Mouse (Mus musculus): ENCODE results near the gene Arhgdig. TPM values are rescaled to one million over a fixed set of nuclear protein-coding genes. Genes with fewer than 3 reads are reported as not detected.
"Not testable (repeated sequence)": the region's sequence is repeated elsewhere in the genome, so short reads cannot be mapped to it uniquely, and the experiment has no call there.

Gene Arhgdig
- polyA plus RNA-seq, 1 experiment from 2014 or later, result 53.4 TPM

DNA sequence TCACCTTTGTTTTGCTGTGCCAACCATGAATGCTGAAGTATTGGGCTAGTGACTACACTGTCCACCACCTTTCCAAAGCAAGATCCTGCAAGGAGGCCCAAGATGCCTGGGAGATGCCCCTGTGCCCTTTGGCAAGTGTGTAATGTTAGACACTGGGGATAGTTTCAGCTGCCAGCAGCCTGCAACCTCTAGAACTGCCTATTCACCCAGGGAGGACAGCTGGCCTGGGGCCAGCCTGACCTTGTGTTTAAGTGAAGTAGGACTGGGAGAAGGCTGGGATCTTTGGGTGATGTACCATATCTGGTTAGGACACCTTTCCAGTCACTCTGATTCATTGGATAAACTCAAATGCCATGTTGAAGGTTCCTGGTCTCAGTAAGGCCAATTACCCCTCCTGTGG, 5.6 kb downstream of the Arhgdig start:
- Histone ChIP-seq H3K4me3 (replicated peaks) (no peak overlapping the region), H3K9ac (no peak overlapping the region), H3K36me3 (no peaks in the 10 kb centered on the region), H3K27me3 (replicated peaks) (peaks cover 45% of the 10 kb centered on the region), H3K9me3 (no peaks in the 10 kb centered on the region), H3K4me1 (replicated peaks) (peaks cover 21% of the 10 kb centered on the region), H3K4me2 (replicated peaks) (peak overlapping the region; percentile 99), H3K27ac (no peak overlapping the region)
- no peak for ATAC-seq

DNA sequence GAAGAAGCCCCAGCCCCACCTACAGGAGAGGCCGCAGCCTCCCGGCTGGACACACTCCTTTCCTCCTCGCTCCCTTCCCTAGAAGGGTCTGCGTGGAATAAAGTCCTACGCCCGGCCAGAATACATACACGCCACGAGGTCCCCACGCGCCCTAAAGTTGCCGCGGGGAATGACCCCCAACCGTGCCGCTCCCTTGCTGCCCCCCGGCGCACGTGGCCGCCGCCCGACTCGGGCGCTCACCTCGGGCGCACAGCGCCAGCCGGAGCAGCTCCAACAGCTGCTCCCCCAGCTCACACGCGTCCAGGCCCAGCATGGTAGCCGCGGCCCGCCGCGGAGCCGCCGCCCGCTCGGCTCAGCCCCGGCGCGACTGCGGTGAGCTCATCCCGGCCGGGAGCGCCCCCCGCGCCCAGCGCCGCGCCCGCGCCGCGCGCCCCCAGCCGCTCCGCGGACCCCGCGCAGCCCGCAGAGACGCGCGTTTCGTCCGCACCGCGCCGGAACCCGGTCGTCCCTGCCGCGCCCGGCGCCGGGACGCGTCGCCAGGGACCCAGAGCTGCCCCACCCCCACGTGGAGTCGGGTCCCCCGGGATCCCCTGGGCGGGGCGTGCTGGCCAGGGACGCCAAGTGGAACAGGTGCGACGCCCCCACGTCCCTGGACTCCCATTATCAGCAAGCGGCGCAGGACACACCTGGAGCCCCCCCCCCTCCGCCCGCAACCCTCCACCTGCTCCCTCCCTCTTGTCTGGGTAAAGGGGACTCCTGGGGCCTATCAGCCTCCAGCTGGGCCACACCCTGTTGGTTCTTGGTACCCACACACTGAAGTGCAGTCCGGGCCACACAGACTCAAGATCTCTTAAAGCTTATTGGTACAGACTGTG, 6.5 kb downstream of the Arhgdig start:
- WGBS, result under 1% methylated on average over 89 of the region's 92 CpGs
- peak; percentile 69 for ATAC-seq
- H3K4me3 ChIP-seq (replicated peaks), result peak overlapping the region; percentile 57
- no peak overlapping the region for H3K27ac ChIP-seq
- peak overlapping the region; percentile 52 for H3K9ac ChIP-seq
- peaks cover 45% of the 10 kb centered on the region for H3K27me3 ChIP-seq (replicated peaks)
- H3K4me1 ChIP-seq (replicated peaks), result peaks cover 21% of the 10 kb centered on the region
- peak overlapping the region; percentile 99 for H3K4me2 ChIP-seq (replicated peaks)
- H3K9me3 ChIP-seq, result no peaks in the 10 kb centered on the region
- H3K36me3 ChIP-seq, result 0 out of 2 replicates have a peak, but pooled peaks cover 7% of the 10 kb centered on the region

DNA sequence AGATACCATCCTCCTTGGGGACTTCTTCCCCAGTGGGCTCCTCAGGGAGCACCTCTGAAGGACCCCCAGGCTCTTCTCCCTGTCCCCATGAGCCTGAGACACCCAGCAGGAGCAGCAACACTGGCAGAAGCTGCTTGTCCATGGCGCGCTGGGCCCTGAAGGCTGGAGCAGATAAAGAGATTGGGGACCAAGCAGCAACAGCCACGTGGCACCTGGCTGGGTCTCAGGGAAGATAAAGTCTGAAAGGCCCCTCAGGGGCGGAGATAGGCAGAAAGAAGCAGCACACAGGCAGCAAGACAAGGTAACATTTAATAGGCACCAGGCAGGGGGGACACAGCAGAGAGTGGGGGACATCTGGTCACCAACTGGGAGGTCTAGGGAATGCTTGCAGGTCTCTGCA, 8.7 kb downstream of the Arhgdig start, which contains the start of gene Pdia2:
Gene Pdia2 (minus strand): TSS at position 196 of the 400 bp plus-strand sequence.
- WGBS, result 61% methylated on average over 4 of the region's 4 CpGs
- Histone ChIP-seq H3K4me3 (replicated peaks) (no peak within 1 kb of the TSS), H3K9ac (no peak within 1 kb of the TSS)

DNA sequence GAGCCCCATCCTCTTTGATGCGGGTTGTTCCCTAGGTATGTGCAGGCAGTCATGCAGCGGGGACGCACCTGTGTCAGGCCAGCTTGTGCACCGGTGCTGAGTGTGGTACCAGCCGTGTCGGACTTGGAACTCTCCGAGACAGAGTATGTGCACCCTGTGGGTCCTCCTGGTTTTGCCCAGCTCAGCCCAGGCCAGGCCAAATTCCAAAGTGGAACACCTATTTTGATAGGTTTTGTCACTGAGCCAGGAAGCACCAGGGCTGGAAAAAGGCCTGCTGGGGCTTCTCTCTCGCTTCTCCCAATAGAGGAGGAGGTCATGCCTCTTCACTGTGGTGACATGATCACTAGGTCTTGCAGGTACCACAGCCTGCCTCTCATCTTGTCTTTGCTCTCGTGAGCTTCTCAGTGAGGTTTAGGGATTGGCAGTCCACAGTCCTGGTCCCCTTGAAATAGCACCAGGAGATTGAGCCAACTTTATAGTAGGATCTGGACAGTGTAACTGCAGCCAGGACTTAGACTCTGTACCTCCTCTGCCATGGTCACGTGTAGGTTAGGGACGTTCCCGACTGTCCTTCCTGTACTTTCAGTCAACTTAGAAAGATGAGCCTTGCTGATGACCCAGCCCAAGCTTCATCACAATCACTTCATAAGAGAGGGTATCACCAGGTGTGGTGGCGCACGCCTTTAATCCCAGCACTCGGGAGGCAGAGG, 14.9 kb downstream of the Arhgdig start:
- Histone ChIP-seq H3K9me3 (no peaks in the 10 kb centered on the region), H3K9ac (no peak overlapping the region), H3K27ac (no peak overlapping the region), H3K36me3 (peaks cover 62% of the 10 kb centered on the region), H3K4me3 (replicated peaks) (no peak overlapping the region), H3K4me2 (replicated peaks) (no peak overlapping the region), H3K27me3 (replicated peaks) (no peaks in the 10 kb centered on the region), H3K4me1 (replicated peaks) (no peaks in the 10 kb centered on the region)
- no peak for ATAC-seq
- WGBS, result 97% methylated on average over 15 of the region's 15 CpGs

More for the DNA sequence above, 8.7 kb downstream of the Arhgdig start, which contains the start of gene Pdia2:
- peaks cover 15% of the 10 kb centered on the region for H3K36me3 ChIP-seq
- no peak within 1 kb of the TSS for H3K27ac ChIP-seq
- H3K4me1 ChIP-seq (replicated peaks), result peaks cover 21% of the 10 kb centered on the region
- H3K27me3 ChIP-seq (replicated peaks), result peaks cover 39% of the 10 kb centered on the region
- ATAC-seq, result no peak
- no peaks in the 10 kb centered on the region for H3K9me3 ChIP-seq
- H3K4me2 ChIP-seq (replicated peaks), result no peak within 1 kb of the TSS; the same call in 1 of the 2 replicates

DNA sequence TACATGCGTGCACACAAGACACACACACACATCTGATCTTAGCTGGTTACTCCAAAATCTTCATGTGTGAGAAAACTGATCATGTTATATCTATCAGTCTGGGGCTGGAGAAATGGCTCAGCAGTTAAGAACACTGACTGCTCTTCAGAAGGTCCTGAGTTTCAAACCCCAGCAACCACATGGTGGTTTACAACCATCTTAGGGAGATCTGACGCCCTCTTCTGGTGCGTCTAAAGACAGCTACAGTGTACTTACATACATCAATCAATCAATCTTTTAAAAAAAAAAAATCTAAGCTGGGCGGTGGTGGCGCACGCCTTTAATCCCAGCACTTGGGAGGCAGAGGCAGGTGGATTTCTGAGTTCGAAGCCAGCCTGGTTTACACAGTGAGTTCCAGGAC, 16.1 kb downstream of the Arhgdig start:
- ATAC-seq; H3K27ac ChIP-seq; H3K27me3 ChIP-seq (replicated peaks); H3K4me2 ChIP-seq (replicated peaks); H3K4me3 ChIP-seq (replicated peaks); H3K4me1 ChIP-seq (replicated peaks); H3K9ac ChIP-seq; H3K9me3 ChIP-seq: not testable (repeated sequence)
- 87% methylated on average over 7 of the region's 7 CpGs for WGBS
- H3K36me3 ChIP-seq, result peaks cover 63% of the 10 kb centered on the region

DNA sequence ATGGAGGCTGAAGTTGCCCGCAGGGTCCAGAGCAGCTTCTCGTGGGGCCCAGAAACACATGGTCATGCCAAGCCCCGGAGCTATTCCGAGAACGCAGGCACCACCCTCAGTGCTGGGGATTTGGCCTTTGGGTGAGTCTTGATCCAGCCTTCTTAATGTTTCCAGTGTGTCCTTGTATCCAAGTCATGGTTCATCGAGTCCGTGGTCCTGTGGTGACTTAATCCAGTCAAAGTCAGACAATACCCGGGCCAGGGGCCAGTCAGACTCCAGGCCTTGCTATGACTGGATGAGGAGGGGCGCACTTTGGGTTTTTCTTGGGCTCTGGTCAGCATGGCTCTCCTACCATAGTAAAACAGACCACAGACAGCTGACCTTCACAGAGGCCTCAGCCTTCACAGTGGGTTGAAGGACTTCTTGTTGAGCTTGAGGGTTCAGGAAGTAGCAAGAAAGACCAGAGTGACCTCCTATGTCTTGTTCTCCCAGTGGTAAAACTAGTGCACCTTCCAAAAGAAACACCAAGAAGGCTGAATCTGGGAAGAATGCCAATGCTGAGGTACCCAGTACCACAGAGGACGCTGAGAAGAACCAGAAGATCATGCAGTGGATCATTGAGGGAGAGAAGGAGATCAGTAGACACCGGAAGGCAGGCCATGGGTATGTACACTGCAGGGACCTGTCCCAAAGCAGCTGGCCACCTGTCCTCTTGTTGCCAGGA, 19.3 kb downstream of the Arhgdig start:
- no peak overlapping the region for H3K9ac ChIP-seq
- H3K9me3 ChIP-seq, result no peaks in the 10 kb centered on the region
- no peak for ATAC-seq
- peaks cover 65% of the 10 kb centered on the region for H3K36me3 ChIP-seq
- no peaks in the 10 kb centered on the region for H3K27me3 ChIP-seq (replicated peaks)
- no peak overlapping the region for H3K27ac ChIP-seq
- no peak overlapping the region for H3K4me3 ChIP-seq (replicated peaks)
- H3K4me2 ChIP-seq (replicated peaks), result no peak overlapping the region
- no peaks in the 10 kb centered on the region for H3K4me1 ChIP-seq (replicated peaks)
- WGBS, result 94% methylated on average over 11 of the region's 11 CpGs

DNA sequence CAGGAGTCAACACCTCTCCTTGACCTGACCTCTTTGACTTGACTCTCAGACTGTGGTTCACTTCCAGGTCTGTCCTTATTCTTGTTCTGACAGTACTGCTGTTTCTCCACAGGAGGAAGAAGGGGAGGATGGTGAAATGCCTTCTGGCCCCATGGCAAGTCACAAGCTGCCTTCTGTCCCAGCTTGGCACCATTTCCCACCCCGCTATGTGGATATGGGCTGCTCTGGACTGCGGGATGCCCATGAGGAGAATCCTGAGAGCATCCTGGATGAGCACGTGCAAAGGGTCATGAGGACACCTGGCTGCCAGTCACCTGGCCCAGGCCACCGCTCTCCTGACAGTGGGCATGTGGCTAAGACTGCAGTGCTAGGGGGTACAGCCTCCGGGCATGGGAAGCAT, 20.0 kb downstream of the Arhgdig start:
- no peak overlapping the region for H3K4me3 ChIP-seq (replicated peaks)
- no peak overlapping the region for H3K27ac ChIP-seq
- no peaks in the 10 kb centered on the region for H3K27me3 ChIP-seq (replicated peaks)
- 95% methylated on average over 5 of the region's 5 CpGs for WGBS
- H3K36me3 ChIP-seq, result peaks cover 62% of the 10 kb centered on the region
- H3K9ac ChIP-seq, result no peak overlapping the region
- no peaks in the 10 kb centered on the region for H3K4me1 ChIP-seq (replicated peaks)
- no peak for ATAC-seq
- no peaks in the 10 kb centered on the region for H3K9me3 ChIP-seq
- H3K4me2 ChIP-seq (replicated peaks), result no peak overlapping the region

DNA sequence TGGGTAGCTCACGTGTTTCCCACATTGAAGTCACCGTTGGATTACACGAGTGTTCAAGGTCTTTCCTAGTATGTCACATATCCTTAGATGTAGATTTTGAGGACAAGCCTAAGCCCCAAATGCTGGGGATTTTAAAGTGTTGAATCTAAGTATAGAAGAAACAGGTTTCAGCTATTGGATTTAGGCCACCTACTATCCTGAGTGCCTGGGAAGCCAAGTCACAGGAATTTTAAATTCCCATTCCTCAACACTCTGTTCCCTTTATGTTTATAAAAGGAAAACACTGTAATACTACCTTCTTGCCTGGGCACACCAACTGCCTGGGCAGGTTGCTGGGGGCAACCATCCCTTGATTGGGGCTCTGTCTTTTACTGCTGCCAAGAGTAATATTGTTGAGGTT, 26.4 kb downstream of the Arhgdig start:
- no peak overlapping the region for H3K4me3 ChIP-seq (replicated peaks)
- peaks cover 23% of the 10 kb centered on the region for H3K36me3 ChIP-seq
- no peak overlapping the region for H3K27ac ChIP-seq
- no peaks in the 10 kb centered on the region for H3K9me3 ChIP-seq
- H3K27me3 ChIP-seq (replicated peaks), result no peaks in the 10 kb centered on the region
- ATAC-seq, result no peak
- H3K4me2 ChIP-seq (replicated peaks), result no peak overlapping the region
- no peak overlapping the region for H3K9ac ChIP-seq
- WGBS, result 93% methylated on average over 3 of the region's 3 CpGs
- no peaks in the 10 kb centered on the region for H3K4me1 ChIP-seq (replicated peaks)

DNA sequence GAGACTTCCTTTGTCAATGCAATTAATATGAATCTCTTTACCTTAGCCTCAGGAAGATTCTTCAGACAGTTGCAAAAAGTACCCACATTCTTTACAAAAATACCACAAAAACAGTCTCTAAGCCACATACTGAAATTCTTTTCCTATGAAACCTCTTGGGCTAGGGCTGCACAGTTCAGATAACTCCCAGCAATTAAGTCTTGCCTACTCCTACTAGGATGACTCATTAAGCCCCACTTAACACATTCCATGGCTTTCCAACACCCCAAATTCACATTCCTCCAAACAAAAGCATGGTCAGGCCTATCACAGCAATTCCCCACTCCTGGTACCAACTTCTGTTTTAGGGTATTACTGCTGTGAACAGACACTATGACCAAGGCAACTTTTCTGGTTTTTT, 29.0 kb downstream of the Arhgdig start:
- Histone ChIP-seq H3K9ac (no peak overlapping the region), H3K27ac (no peak overlapping the region), H3K36me3 (peaks cover 14% of the 10 kb centered on the region), H3K4me3 (replicated peaks) (no peak overlapping the region), H3K27me3 (replicated peaks) (no peaks in the 10 kb centered on the region), H3K4me1 (replicated peaks) (no peaks in the 10 kb centered on the region), H3K9me3 (no peaks in the 10 kb centered on the region), H3K4me2 (replicated peaks) (no peak overlapping the region)
- no peak for ATAC-seq

DNA sequence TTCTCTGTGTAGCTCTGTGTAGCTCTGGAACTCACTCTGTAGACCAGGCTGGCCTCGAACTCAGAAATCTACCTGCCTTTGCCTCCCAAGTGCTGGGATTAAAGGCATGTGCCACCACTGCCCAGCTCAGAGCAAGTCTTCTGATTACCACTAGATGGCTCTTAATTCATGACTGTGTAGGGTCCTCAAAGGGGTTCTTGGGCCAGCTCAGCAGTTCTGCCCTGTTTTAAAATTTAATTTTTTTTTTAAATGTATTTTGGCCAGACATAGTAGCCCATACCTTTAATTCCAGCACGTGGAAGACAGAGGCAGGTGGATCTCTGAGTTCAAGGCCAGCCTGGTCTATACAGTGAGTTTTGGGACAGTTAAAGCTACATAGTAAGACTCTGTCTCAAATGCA, 32.3 kb downstream of the Arhgdig start:
- H3K27me3 ChIP-seq (replicated peaks); ATAC-seq; H3K4me3 ChIP-seq (replicated peaks); H3K4me2 ChIP-seq (replicated peaks); H3K27ac ChIP-seq; H3K9ac ChIP-seq; H3K36me3 ChIP-seq; H3K4me1 ChIP-seq (replicated peaks); H3K9me3 ChIP-seq: not testable (repeated sequence)
- WGBS, result 85% methylated on average over 2 of the region's 2 CpGs

DNA sequence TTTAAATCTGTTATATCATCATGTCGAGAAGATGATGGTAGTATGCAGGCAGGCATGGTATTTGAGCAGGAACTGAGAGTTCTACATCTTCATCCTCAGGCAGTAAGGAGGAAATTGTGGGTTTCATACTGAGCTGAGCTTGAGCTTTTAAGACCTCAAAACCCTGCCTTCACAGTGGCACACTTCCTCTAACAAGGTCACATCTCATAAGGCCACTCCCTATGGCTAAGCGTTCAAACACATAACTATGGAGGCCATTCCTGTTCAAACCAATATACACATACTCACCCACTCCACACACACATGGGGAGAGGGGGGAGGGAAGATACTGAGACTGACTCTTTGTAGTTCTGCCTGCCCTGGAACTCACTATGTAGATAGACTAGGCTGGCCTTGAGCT, 39.5 kb downstream of the Arhgdig start:
- ATAC-seq, result no peak
- Histone ChIP-seq H3K27me3 (replicated peaks) (no peaks in the 10 kb centered on the region), H3K36me3 (no peaks in the 10 kb centered on the region), H3K4me1 (replicated peaks) (no peaks in the 10 kb centered on the region), H3K27ac (no peak overlapping the region), H3K4me2 (replicated peaks) (no peak overlapping the region), H3K9ac (no peak overlapping the region), H3K9me3 (no peaks in the 10 kb centered on the region), H3K4me3 (replicated peaks) (no peak overlapping the region)
- 79% methylated on average over 2 of the region's 2 CpGs for WGBS

DNA sequence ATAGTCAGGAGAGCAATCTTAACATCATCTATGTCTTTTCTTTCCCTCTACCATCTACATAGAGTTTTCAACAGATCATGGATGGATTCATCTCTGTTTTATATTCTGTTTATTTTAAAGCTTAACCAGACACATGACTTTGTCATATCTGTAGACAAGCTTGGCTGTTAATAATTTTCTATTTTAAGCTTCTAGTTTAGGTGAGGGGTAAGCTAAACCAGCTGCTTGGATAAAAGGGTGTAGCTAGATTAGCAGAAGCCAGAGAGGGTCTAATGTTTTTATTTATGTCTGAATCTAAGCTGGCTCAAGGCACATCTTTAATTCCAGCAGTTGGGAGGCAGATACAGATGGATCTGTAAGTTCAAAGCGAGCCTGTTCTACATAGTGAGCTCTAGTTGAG, 44.9 kb downstream of the Arhgdig start:
- Histone ChIP-seq H3K27ac (no peak overlapping the region), H3K36me3 (no peaks in the 10 kb centered on the region), H3K9me3 (no peaks in the 10 kb centered on the region), H3K9ac (no peak overlapping the region), H3K27me3 (replicated peaks) (no peaks in the 10 kb centered on the region), H3K4me2 (replicated peaks) (no peak overlapping the region), H3K4me3 (replicated peaks) (no peak overlapping the region), H3K4me1 (replicated peaks) (no peaks in the 10 kb centered on the region)
- WGBS, result 93% methylated on average over 1 of the region's 1 CpGs
- no peak for ATAC-seq
